Mouse (Mus musculus) embryonic facial prominence, embryonic 10.5 days (tissue): ENCODE results near the gene Ctdsp2. TPM values are rescaled to one million over a fixed set of nuclear protein-coding genes. Genes with fewer than 3 reads are reported as not detected.

Experiments used
- DNase-seq: peaks from one replicate; pipeline ENCODE4 v3.0.0-alpha.2; 2017; ENCODE audit warnings: low spot score
- H3K27ac ChIP-seq: fragments of 300-500 bp; sonication (generic); replicated peaks from 2 replicates; pipeline ENCODE4 v1.5.1; 2016; ENCODE audit warnings: mild to moderate bottlenecking
- H3K27me3 ChIP-seq: fragments of 300-500 bp; sonication (generic); replicated peaks from 2 replicates; pipeline ENCODE4 v1.6.1; 2016; ENCODE audit warnings: low read depth, mild to moderate bottlenecking; ENCODE audit not compliant: poor library complexity, severe bottlenecking
- H3K36me3 ChIP-seq: fragments of 300-500 bp; sonication (generic); replicated peaks from 2 replicates; pipeline ENCODE4 v1.6.1; 2016; ENCODE audit warnings: mild to moderate bottlenecking, moderate library complexity
- H3K4me1 ChIP-seq: fragments of 300-500 bp; sonication (generic); 2 replicates; pipeline ENCODE4 v1.6.1; 2016
- H3K4me3 ChIP-seq: fragments of 300-500 bp; sonication (generic); 2 replicates; pipeline ENCODE4 v1.5.1; 2016; ENCODE audit warnings: mild to moderate bottlenecking, moderate library complexity
- H3K9me3 ChIP-seq: fragments of 300-500 bp; sonication (generic); 2 replicates; pipeline ENCODE4 v1.6.1; 2016; ENCODE audit warnings: mild to moderate bottlenecking
- WGBS: fragments of 180-500 bp; shearing (Covaris S2); methylation state at CpG from one replicate; pipeline ENCODE4 v1.1.7; 2016; 5-methylcytosine and 5-hydroxymethylcytosine counted together
- microRNA counts: library from miRNA; unstranded; fragments of <30 nt; microRNA quantifications from one replicate; lab custom pipeline; 2017
- microRNA-seq: library from miRNA; unstranded; fragments of <30 nt; microRNA quantifications from one replicate; pipeline ENCODE4, GENCODE M21; 2017
- polyA plus RNA-seq: library from polyadenylated mRNA; unstranded; fragments of >200 nt; fragmentation: Nextera tagmentation; extraction: Ambion mirVana; gene quantifications from 2 replicates; pipeline ENCODE4 v1.2.1, GENCODE M21; 2016

Ctdsp2 gene
- polyA plus RNA-seq, 1 experiment from 2014 or later, result 49.3 TPM

DNA sequence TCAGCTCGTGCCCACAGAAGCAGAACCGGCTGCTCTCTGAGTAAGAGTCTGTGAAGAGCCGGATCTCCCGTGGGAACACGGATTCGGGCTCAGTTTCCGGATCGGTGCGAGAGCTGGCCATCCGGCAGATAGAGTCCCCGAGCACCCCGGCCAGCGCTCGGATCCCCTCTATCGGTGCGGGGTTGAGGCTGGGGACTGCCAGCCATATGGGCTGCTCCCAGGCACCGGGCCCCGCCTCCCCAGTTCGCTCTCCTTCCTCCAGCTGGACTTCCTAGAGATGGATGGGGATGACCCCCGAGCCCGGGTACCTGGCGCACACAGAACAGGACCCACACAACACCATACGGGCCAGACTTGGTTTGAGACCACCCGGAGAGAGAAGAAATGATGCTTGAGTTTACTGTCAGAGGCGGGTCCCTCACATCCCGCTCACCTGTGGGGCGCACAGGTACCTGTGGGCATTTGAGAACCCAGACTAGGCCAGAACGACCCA lies 62.8 kb downstream of the Ctdsp2 start, which contains the start of the genes Mettl1 and Eef1akmt3:
Mettl1 (plus strand) TSS at position 141 of the 493 bp plus-strand sequence.
Eef1akmt3 (minus strand) TSS at position 240 of the 493 bp plus-strand sequence.
- peak; percentile 70 for DNase-seq
- Histone ChIP-seq H3K4me1 (peaks cover 23% of the 10 kb centered on the region), H3K4me3 (peak within 1 kb of the TSS; percentile 93), H3K36me3 (peaks cover 27% of the 10 kb centered on the region), H3K27ac (peak within 1 kb of the TSS; percentile 92), H3K9me3 (no peaks in the 10 kb centered on the region), H3K27me3 (peaks cover 19% of the 10 kb centered on the region)
- WGBS, result under 1% methylated on average over 28 of the region's 28 CpGs

DNA sequence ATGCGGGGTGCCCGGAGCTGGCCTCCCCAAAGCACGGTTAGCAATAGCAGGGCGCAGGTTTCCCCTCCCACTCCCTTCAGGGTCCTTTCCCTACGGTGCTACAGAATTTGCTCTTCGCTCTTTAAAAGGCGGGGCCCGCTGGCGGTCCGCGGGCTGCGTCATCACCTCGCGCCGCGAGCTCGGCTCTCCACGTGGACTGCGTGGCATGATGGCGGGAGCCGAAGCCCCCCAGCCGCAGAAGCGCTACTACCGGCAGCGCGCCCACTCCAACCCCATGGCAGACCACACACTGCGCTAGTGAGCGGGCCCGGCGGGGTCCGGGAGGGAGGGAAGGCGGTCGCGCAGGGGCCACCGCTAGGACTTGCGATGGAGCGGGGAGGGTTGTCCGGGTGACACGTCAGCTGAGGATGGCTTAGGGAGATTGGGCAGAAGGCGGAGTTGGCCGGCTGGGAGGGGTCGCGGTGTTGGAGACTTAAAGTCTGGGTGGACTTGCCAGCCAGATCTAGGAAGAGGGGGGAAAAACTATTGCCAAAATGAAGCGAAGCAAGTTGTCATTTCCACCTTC lies 63.3 kb downstream of the Ctdsp2 start:
- Histone ChIP-seq H3K4me1 (peaks cover 23% of the 10 kb centered on the region), H3K36me3 (peaks cover 28% of the 10 kb centered on the region), H3K4me3 (peak overlapping the region; percentile 93), H3K27me3 (peaks cover 24% of the 10 kb centered on the region), H3K27ac (peak overlapping the region; percentile 92), H3K9me3 (no peaks in the 10 kb centered on the region)
- peak; percentile 94 for DNase-seq
- under 1% methylated on average over 44 of the region's 44 CpGs for WGBS

DNA sequence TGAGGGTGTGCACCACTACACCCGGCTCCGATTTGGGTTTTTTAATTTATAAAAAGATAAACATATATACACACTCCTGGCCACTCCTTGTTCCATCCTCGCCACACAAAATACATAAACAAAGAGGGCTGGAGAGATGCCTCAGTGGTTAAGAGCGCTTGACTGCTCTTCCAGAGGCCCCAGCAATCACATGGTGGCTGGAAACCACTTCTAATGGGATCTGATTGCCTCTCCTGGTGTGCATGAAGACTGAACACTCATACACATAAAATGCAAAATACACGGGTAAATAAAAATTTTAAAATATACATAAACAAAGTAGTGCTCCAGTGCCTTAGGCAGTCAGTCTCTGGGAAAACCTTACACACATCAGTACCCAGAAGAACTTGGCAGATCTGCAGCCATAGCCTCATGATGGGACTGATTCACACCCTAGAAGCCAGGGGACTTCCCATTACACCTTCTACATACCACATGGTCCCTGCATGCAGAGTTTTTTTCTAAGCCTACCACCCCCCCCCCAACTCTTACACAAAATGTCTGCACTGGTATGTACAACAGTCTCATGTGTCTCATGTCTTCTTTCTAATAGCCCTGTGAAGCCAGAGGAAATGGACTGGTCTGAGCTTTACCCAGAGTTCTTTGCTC lies 64.1 kb downstream of the Ctdsp2 start:
- Histone ChIP-seq H3K27me3 (peaks cover 32% of the 10 kb centered on the region), H3K4me3 (peak overlapping the region; percentile 93), H3K36me3 (peaks cover 32% of the 10 kb centered on the region), H3K27ac (peak overlapping the region; percentile 92), H3K4me1 (peaks cover 23% of the 10 kb centered on the region), H3K9me3 (no peaks in the 10 kb centered on the region)
- 21% methylated on average over 5 of the region's 5 CpGs for WGBS
- no peak for DNase-seq

DNA sequence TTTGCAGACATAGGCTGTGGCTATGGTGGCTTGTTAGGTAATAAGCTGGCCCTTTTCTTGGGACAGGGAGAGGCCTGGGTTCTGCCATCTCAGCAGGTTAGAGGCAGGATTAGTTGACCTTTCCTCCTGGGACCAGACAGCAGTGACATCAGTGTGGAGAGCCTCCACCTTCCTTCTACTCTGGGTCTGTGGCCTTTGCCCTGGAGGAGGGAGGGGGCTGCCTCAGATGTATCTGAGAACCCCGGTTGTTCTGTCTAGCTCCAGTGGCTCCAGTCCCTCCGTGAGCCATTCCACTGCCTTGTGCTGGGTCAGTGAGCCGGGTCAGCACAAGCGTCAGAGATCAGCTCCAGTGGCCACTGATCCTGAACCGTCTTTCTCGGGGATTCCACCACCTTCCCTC lies 64.7 kb downstream of the Ctdsp2 start:
- Histone ChIP-seq H3K4me3 (peak overlapping the region; percentile 93), H3K27ac (no peak overlapping the region), H3K9me3 (no peaks in the 10 kb centered on the region), H3K36me3 (peaks cover 32% of the 10 kb centered on the region), H3K27me3 (peaks cover 38% of the 10 kb centered on the region), H3K4me1 (peaks cover 23% of the 10 kb centered on the region)
- no peak for DNase-seq
- 81% methylated on average over 6 of the region's 6 CpGs for WGBS

DNA sequence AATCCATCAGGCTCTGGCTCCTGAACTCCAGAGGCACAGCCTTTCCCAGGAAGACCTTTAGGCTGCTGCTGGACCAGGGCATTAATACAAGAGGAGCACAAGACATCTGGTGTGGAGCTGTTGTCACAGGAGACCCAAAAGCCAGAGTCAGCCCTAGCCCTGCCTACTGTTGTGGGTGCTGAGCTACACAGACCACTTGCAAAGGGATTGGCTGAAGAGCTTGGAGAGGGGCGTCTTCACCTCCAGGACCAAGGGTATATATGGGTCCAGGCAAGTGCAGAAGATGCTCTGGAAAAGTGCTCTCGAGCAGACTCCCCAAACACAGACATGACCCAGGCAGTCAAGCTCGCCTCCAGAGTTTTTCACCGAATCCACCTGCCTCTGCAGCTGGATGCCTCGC lies 69.4 kb downstream of the Ctdsp2 start, which contains the start of gene Cyp27b1:
Cyp27b1 (plus strand) TSS at position 297 of the 400 bp plus-strand sequence.
- Histone ChIP-seq H3K4me1 (peaks cover 18% of the 10 kb centered on the region), H3K9me3 (no peaks in the 10 kb centered on the region), H3K4me3 (peak within 1 kb of the TSS; percentile 42), H3K36me3 (peaks cover 32% of the 10 kb centered on the region), H3K27me3 (peaks cover 66% of the 10 kb centered on the region), H3K27ac (no peak within 1 kb of the TSS)
- DNase-seq, result no peak
- 32% methylated on average over 5 of the region's 5 CpGs for WGBS

DNA sequence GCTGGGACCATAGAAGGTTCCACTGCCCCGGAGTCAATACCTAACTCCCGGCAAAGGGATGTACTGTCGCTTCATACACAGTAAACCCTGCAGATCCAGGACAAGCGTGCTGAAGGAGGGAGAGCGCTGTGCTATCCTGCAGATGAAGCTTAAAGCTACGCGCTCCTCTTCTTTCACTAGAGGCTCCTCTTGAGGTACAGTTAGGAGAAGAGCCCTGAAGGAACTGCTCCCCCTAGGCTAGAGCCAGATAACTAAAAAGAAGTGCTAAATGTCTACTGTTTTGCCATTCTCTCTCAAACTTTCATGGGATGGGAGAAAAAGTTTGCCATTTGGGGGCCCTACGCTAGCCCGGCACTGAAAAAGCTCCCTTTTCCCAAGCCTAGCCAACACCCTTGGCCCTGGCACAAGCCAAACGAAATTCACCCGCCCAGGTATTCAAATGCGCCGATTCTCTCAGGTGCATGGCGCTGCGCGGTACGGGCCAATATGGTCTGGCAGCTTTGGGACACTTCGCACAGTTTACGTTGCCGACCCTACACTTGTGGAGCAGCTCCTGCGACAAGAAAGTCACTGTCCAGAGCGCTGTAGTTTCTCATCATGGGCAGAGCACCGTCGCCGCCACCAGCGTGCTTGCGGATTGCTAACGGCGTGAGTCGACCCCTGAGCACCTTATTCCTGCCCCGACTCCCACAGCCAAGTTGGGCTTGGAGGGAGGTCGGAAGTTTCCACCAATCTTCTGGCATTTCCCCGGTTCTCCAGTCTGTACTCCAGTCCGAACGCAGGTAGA lies 70.3 kb downstream of the Ctdsp2 start:
- H3K27me3 ChIP-seq, result peaks cover 73% of the 10 kb centered on the region
- WGBS, result 5% methylated on average over 35 of the region's 35 CpGs
- peaks cover 16% of the 10 kb centered on the region for H3K4me1 ChIP-seq
- H3K4me3 ChIP-seq, result peak overlapping the region; percentile 42
- H3K36me3 ChIP-seq, result peaks cover 24% of the 10 kb centered on the region
- no peak overlapping the region for H3K27ac ChIP-seq
- peak; percentile 39 for DNase-seq
- H3K9me3 ChIP-seq, result no peaks in the 10 kb centered on the region

MicroRNA genes within 50 kb of the gene (microRNA counts, 519-probe panel; counts per million panel counts)
- microRNA mmu-miR-26a (lab: Ali Mortazavi, UCI) (2,637 counts per million, percentile 66 among the panel's probes with 10 or more counts), microRNA mmu-miR-546 (lab: Ali Mortazavi, UCI) (188 counts per million, percentile 57 among the panel's probes with 10 or more counts)

Small RNA genes lying within 50 kb of the gene (microRNA-seq; reads per million reads assigned to microRNA genes)
- gene Mir26a-2 (32.3 reads per million, percentile 36 among the genes with 10 or more reads in this experiment), gene Mir546 (not detected)

Other genes with a start within 250 kb of the Ctdsp2 start
- 20.0 and 22.6 TPM in 2 replicates for gene Atp23, start 77.4 kb upstream of the Ctdsp2 start, polyA plus RNA-seq
- gene Avil, start 22.0 kb downstream of the Ctdsp2 start, polyA plus RNA-seq, result 0.06 and 0.44 TPM in 2 replicates
- gene Tsfm, start 52.1 kb downstream of the Ctdsp2 start, polyA plus RNA-seq, result 103 and 106 TPM in 2 replicates
- gene Mettl1, start 62.7 kb downstream of the Ctdsp2 start, polyA plus RNA-seq, result 58.6 and 62.4 TPM in 2 replicates
- 0.27 and 0.29 TPM in 2 replicates for gene Eef1akmt3, start 62.8 kb downstream of the Ctdsp2 start, polyA plus RNA-seq
- 0.14 TPM in 2 replicates for gene Cyp27b1, start 69.5 kb downstream of the Ctdsp2 start, polyA plus RNA-seq
- gene March9, start 81.5 kb downstream of the Ctdsp2 start, polyA plus RNA-seq, result 1.2 and 1.3 TPM in 2 replicates
- gene Cdk4, start 84.8 kb downstream of the Ctdsp2 start, polyA plus RNA-seq, result 3,008 and 3,023 TPM in 2 replicates
- gene Tspan31, start 91.5 kb downstream of the Ctdsp2 start, polyA plus RNA-seq, result 168 and 180 TPM in 2 replicates
- 0.04 and 0.21 TPM in 2 replicates for gene Agap2, start 96.6 kb downstream of the Ctdsp2 start, polyA plus RNA-seq
- gene Os9, start 142.4 kb downstream of the Ctdsp2 start, polyA plus RNA-seq, result 59.7 and 60.1 TPM in 2 replicates
- gene B4galnt1, start 186.5 kb downstream of the Ctdsp2 start, polyA plus RNA-seq, result 3.0 and 3.8 TPM in 2 replicates
- gene Slc26a10, start 201.9 kb downstream of the Ctdsp2 start, polyA plus RNA-seq, result 2.1 and 2.9 TPM in 2 replicates
- gene Arhgef25, start 211.4 kb downstream of the Ctdsp2 start, polyA plus RNA-seq, result 26.9 and 29.6 TPM in 2 replicates
- 107 and 115 TPM in 2 replicates for gene Dtx3, start 217.0 kb downstream of the Ctdsp2 start, polyA plus RNA-seq
- 25.3 and 25.9 TPM in 2 replicates for gene Pip4k2c, start 232.9 kb downstream of the Ctdsp2 start, polyA plus RNA-seq